Mouse (Mus musculus): ENCODE data around the gene Hoxb4.

The Hoxb4 gene

DNA sequence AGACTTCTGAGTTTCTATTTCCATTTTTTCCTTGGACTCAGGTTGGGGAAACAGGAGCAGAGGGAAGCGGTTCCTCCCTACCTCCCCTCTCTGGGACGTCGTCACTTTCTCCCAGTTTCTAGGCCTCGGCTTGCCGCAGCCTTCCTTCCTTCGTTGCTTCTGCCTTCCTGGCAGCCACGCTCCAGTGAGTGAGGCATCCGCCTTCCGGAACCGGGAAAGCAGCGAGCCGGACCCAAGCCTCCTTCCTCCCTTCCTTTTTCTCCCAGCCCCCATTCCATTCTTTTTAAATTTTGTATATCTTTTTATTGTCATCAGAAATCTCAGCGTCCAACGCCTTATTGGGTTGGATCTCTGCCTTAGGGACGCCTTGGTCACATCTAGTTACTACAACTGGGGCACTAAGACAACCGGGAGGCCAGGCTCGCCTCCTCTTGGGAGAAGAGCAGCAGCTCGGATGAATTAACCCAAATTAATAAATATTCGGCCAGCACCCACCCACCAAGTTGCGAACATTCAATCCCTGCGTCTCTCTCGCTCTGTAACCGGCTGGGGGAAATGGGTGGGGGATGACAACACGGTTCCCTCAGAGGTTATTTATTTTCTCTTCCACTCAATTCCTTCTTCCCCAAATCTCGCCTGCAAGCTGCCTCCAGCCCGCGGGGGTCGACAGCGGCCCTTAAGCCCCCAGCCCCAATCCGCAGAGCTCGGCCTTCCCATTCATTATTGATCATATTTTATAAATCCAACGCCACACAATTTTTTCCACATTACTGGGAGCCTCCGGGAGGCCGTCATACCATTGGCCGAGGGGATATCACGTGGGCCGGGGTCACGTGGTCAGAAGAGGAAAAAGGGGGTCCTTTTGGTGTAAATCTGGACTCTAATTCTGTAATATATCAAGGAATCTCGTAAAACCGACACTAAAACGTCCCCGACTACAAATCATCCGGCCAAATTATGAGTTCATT is 32.0 kb upstream of the Hoxb4 start, which contains the start of gene Hoxb7:
Hoxb7 (plus strand) TSS at position 853 of the 968 bp plus-strand sequence.
- DNase-seq, result peak; percentile 91

DNA sequence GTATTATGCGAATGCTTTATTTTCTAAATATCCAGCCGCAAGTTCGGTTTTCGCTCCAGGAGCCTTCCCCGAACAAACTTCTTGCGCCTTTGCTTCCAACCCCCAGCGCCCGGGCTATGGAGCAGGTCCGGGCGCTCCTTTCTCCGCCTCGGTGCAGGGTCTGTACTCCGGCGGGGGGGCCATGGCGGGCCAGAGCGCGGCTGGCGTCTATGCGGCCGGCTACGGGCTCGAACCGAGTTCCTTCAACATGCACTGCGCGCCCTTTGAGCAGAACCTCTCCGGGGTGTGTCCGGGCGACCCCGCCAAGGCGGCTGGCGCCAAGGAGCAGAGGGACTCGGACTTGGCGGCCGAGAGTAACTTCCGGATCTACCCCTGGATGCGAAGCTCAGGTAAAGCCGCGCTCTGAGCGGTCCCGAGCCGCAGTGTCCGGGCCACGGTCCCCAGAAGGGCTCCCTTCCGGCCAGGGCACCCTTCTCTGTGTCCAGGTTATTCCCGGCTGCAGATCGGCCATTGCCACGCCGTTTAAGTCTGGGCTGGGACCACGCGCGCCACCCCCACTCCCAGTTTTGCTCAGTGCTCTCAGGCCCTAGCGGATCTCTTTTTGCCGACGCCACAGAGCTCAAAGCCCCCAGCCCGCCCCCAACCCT is 31.2 kb upstream of the Hoxb4 start:
- peak; percentile 78 for DNase-seq

DNA sequence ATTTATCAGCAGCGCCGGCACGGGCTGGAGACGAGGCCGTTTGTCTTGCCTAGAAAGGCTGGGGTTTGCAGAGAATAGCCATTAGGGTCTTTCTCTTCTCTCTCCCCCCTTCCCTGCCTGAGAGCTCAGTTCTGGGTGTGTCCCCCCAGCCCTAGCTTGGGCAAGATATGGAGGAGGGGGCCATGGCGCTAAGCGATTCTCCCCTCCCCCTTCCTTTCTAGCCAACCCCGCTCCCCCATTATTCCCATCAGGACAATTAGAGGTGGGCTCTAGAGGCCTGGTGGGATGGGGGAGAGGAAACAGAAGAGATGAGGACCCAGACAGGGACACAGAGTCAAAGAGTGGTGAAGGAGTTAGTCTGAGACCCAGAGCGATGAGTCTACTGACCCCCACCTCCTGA is 30.7 kb upstream of the Hoxb4 start:
- no peak for DNase-seq

DNA sequence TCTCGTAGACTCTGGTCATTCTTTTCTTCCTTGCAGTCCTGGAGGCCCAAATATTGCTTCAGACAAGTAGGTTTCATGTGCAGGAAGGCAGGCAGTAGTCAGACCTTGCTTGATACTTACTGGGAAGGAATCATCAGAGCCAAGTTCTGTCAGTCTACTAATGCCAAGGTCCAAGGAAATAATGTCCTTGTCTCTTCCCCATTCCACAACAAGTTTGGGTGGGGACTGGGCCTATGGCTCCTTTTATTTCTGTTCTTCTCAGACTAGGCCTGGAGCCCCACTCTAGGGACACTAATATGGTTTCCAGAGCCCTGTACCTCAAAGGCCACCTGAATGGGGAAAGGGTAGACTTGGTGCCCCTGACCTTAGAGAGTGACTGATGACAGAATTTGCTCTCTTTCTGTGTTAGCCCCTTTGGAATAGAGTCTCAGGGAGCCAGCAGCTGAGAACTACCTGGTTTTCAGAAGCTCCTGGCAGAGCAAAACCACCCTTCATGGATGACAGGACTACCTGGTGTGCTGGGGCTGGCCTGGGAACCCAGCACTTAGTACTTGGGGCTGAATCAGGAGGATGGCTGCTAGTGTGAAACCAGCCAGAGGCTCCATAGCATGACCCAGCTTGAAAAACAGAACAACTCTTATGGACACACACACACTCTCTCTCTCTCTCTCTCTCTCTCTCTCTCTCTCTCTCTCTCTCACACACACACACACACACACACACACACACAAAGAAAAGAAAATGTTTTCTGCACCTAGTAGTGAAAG is 29.4 kb upstream of the Hoxb4 start:
- no peak for DNase-seq

DNA sequence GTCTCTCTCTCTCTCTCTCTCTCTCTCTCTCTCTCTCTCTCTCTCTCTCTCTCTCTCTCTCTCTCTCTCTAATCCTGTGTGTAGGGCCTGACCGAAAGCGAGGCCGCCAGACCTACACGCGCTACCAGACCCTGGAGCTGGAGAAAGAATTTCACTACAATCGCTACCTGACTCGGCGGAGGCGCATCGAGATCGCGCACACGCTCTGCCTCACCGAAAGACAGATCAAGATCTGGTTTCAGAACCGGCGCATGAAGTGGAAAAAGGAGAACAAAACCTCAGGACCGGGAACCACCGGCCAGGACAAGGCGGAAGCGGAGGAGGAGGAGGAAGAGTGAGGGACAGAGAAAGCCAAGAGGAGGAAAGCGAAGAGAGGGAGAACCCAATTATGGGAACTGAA is 28.8 kb upstream of the Hoxb4 start:
- DNase-seq, result no peak

DNA sequence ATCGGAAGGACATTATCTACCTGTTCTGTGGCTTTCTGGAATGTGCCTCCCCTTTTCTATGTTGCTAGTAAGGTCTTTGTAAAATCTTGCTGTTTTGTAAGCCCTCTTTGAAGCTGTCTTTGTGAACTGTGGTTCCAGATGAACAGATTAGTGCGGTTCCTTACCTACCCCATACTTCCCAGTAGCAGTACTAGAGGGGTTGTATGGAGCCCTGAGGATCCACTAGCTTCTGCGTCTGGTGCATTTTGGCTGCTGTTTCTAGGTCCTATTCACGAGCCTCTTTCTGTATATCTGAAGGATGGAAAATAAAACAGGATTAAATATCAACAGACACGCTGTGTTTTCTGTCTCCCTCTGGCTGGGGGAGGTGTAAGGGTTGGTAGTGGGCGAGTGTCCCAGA is 28.2 kb upstream of the Hoxb4 start:
- DNase-seq, result no peak

DNA sequence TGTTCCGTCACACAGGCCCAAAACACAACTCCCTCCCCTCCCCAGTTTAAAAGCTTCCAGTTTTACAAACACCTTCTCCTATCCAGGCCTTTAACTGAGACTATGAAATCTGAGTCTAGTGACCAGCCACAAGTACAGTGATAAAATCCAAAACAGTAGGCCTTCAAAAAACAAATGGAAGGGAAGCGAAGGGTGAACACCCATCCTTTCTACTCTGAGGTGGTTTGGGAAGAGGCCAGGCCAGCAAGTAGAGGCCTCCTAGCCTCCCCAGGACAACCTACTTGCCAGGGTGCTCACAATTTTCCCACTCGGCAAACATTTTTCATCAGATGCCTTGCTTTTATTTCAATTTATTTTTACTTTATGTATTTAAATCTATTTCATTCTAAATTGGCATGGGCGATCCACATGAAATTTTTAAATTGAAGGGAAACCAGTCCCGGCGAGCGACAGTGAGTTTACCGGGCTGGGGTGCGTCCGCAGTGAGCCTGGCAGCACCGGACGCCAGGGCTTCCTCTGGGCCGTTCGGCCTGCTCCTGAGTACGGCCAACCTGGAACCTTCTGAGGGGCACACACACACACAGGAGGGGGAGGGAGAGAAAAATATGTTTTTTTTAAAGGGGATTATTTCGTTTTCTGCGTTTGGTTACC is 27.2 kb upstream of the Hoxb4 start:
- DNase-seq, result peak; percentile 34

DNA sequence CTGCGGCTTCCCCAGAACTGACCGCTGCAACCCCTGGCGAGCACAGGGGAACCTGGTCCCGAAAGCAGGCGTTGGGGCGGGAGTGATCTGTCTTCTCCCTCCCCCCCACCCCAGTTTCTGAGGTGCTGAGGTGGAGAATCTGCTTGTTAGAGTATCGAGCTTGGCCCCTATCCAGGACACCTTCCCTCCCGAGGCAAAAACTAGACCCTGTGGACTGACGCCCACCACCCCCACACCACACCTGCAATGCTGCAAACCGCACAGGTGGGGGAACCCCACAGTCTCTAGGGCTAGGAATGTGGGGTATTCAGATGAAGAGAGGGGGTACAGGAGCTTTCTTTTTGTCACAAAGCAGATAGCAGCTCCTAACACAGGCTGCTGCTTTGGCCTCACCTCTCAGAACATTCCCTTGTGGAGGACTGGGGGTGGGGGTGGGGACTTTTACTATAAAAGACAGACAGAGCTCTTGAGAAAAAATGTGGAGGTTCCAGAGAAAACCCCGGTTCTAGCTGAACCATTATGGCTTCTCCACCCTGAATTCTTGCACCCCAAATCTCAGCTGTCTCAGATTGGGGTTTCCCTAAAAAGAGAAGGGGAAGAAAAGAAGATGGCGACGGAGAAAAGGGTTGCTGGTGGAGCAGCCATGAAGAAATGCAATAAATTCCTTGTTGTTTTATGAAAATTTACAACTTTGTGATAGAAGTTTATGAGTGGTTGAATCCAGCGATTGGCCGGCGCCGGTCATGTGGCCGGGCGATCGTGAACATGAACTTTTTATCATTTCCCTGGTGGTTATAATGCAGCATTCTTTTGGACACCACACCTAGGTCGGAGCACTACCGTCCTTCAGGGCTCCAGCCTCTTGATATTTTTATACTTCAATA is 26.1 kb upstream of the Hoxb4 start, which contains the start of gene Hoxb6:
Hoxb6 (plus strand) TSS at position 796 of the 884 bp plus-strand sequence.
- DNase-seq, result peak; percentile 91

DNA sequence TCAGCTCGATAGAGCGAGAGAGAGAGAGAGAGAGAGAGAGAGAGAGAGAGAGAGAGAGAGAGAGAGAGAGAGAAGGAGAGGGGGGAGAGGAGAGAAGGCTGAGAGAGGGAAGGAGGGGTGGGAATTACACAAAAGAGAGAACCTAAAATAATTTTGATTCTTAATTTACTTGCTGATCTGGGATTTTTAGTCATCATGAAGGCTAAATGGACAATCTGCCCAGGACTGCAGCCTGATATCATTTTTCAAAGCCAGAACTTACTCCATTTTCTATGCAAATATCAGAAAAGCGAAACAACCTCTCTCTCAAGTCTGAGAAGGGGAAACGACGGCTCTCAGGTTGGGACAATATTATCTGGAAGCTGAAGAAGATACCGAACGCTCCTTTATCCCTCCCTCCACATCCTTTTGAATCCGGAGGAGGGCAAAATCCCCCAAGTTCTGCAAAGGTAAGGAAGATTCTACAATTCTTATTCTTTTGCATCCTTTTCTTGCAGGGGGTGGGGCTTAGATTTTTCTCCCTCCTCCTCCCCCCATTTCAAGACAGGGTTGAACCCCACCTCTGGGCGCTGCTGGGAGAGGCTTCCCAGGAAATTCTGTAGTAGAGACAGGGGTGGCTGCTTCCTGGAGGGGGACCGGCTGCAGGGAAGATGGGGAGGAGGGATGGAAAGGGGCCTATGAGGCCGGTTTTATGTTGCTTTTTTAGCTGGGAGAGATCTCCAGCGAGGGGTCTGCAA is 25.3 kb upstream of the Hoxb4 start:
- no peak for DNase-seq

DNA sequence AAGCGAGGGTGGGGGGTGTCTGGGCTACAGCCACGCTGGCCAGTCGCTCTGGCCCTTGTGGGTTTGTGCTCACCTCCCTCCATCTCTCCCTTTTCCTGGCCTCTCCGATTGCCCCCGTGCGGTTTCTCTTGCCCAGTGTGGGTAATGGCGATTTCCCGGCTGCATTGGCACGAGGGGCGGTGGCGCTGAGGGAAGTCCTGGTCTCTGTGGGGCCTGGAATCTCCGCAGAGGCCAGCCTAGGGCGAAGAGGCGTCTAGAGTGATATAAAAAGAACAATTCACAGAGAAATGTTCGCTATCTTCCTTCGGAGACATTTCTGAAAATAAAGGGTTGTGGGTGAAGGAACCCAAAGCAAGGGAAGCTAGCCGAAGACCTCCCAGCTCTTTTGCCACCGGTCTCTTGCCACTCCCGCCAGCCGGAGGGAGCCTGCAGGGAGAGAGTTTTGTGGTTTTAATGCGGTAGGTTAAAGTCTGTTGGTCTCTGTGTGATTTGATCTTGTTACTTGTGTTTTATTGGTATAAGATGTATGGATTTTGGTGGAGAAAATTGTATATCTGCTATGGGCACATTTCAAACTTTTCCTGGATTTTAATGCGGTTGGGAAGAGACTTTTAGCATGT is 24.7 kb upstream of the Hoxb4 start:
- no peak for DNase-seq

DNA sequence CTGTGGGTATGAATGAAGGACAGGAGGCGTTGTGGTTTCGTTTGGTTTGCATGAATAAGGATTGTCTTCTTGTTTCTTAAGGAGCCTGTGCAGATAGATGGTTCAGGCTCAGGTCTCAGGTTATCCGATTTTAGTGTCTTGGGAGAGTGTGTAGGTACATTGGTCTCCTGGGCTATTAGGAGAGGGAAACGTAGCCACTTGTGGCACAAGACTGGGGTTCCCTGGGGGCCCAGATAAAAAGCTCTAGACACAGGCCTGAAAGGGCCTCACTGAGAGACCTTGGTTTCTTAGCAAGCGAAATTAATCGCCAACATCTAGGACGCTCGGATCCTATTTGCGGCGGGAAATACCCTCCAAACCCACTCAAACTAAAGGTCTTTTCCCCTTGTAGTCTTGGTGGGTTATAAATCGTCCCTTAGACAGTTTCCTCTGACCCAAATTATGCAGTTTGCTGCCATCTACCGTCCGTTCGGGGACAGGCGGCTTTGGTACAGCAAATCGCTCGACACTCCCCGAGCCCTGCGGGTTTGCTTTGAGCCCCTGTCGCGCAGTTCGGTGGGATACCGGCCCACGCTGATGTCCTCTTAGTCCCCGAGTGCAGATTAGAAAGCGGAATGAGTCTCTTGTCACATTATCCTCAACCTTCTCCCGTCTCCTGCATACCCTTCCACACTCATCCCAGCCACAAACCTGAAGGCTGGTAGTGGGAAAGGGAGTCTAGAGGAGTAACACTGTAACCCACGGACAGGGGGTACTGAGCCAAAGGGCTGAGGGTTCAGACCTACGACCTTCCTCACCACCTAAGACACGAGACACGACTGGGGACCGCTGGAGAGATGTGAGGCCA is 23.6 kb upstream of the Hoxb4 start:
- DNase-seq, result peak; percentile 94

DNA sequence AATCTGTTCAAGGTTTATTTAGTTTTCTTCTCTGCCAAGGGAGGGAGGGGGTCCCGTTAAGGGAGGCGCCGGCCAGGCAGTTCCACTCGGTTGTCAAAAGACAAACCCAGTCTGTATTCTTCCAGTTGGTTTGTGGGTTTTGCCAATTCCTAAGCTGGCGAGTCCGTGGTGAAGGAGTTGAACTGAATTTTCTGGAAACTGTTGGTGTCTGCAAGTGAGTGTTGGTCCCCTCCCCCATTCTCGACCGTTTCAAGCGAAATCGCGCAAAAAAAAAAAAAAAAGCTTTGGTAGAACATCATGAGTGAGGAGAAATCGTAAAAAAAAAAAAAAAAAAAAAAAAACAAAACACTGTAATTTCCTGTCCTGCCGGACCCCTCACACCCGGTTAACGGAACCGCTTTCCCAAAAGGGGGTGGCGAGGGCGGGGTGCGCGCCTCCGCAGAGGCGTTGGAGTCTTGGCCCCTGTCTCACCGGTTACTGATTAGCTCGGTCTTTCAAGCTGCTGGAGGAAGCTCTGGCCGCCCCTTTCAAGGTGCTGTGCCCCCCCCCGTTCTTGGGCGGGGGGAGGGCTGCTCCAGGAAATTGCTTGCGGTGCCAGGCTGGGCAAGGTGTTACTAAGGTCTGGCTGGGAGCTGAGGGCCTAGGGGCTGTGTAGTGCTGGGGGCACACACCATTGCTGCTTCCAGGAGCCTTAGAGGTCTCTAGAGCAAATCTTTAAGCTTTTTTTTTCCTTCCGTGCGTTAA is 22.8 kb upstream of the Hoxb4 start:
- peak; percentile 91 for DNase-seq

DNA sequence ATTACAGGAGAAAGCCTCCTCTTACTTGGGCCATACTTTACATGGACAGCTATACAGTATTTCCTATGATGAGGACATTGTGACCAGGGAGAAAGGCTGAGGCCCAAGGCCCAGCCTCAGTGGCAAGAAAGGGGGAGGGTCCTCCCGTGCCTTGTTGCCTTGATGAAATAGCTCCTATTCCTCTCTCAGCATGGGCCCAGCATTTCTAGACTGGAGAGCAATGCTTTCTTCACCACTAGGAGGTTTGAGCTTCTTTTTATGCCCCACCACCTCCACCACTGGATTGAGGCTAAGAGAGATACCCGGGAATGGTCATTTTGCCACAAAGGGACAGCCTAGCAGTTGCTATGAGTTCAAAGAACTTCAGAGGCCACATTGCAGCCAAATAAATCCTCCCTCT is 21.1 kb upstream of the Hoxb4 start:
- no peak for DNase-seq

DNA sequence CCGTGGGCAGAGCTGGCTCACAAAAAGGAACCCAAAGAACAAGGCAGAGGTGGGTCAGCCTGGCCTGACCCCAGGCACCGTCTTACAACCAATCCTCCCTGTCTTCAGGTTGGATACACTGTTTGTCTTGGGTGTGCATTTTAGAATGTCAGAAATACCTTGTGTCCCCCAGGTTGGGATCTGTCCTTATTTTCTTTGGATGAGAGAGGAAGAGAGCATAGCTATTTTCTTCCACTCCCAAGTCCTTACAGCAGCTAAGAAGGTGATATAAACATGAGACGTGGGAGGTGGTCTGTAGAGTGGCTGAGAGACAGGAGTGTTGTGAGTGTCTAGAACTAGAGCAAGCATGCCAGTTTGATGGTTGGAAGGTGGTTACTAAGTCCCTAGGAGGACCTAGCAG is 20.6 kb upstream of the Hoxb4 start:
- no peak for DNase-seq

DNA sequence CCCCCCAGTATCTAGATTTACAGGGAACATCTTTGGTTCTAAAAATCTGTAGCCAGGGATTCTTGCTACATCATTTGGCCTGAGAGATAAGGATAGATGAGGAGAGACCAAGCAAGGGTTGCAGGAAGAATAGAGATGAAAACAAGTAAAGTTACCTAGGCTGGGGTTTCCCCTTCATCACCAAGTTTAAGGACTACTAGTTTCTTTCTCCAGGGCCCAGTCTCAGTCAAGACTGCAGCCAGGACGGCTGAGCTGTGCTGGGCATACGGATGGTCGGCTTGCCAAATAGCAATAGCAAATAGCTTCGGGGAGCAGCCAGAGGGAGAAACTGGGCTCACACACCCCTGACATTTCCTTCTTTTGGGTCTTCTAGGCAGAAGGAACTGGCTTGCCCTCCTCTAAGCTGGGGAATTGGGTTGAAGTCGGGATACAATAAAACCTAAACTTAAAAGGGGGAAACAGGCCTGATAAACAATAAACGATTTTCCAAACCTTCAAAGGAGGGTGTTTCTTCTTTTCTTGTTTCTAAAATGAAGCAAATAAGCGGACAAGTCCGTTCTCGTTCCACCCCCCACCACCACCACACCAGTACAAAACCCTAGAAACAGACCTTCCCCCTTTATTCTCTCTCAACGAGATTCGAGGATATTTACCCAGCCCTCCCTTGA is 20.0 kb upstream of the Hoxb4 start:
- no peak for DNase-seq

DNA sequence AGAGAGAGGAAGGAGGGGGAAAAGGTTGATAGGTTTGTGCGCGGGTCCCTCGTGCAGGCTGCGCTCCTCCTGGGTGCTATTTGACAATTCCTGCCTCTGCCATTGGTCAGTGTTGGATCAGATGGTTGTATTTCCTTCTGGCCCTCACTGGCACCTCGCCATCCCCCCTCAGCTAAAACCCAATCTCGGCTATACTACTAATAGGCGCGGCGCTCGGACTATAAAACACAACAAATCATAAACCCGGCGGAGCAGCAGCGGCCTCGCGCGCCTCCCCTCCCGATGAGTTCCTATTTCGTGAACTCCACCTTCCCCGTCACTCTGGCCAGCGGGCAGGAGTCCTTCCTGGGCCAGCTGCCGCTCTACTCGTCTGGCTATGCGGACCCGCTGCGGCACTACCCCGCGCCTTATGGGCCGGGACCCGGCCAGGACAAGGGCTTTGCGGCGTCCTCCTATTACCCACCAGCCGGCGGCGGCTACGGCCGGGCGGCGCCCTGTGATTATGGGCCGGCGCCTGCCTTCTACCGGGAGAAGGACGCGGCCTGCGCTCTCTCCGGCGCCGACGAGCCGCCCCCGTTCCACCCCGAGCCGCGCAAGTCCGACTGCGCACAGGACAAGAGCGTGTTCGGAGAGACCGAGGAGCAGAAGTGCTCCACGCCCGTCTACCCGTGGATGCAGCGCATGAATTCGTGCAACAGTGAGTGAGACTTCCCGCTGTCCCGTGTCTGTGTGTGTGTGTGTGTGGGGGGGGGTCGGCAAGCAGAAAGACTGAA is 19.0 kb upstream of the Hoxb4 start:
- peak; percentile 93 for DNase-seq

DNA sequence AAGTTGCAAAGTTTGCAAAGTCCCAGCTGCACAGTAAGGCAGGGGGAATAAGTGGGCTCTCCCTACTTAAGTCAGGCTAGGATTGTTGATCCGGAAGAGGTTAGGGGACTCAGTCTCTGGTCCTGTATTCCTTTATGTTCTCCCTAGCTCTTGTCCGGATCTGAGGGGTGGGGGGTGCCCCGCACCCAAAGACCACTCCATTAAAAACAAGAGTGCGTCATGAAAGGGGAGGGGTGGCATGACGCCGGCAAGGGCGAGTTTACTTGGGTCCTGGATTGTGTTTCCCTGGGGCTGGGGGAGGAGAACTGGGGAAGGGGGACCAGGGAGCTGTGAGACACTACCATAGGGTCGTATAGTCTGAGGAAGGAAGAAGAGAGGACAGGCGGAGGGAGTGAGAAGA is 18.3 kb upstream of the Hoxb4 start:
- no peak for DNase-seq
